Mouse (Mus musculus) heart, adult 2 months (tissue): ENCODE results near the gene Gm14391. TPM values are rescaled to one million over a fixed set of nuclear protein-coding genes. Genes with fewer than 3 reads are reported as not detected.

Experiments used
- polyA plus RNA-seq: library from polyadenylated mRNA; depleted of rRNA; stranded (reverse); fragments of >200 nt; gene quantifications from 2 replicates; pipeline ENCODE4 v1.2.3, GENCODE M21; 2012; rRNA removed
- total RNA-seq, 2 experiments: library from RNA; stranded (reverse); gene quantifications; 2 replicates each; pipeline ENCODE4 v1.2.3; 2021

Gene Gm14391
- total and polyA plus RNA-seq, 3 experiments, result 4.2 to 72.9 (median 65.8) TPM

Other genes starting within 250 kb of the Gm14391 start
- gene Gm14444, start 196.7 kb downstream of the Gm14391 start, total RNA-seq, result under 1 TPM; 0.34 to 0.64 TPM
- not detected in 2 replicates for gene Gm14444, start 196.7 kb downstream of the Gm14391 start, polyA plus RNA-seq
- gene Gm14393, start 139.1 kb downstream of the Gm14391 start, total RNA-seq, result 1 to 10 TPM in 1 of 2 experiments, under 1 TPM in 1; 0.63 to 1.5 TPM
- gene Gm14393, start 139.1 kb downstream of the Gm14391 start, polyA plus RNA-seq, result not detected in 2 replicates
- gene Gm14399, start 64.9 kb downstream of the Gm14391 start, total RNA-seq, result 10 to 100 TPM; 10.0 to 11.6 TPM
- gene Gm14399, start 64.9 kb downstream of the Gm14391 start, polyA plus RNA-seq, result 1.0 and 67.7 TPM in 2 replicates
- gene Gm14443, start 31.0 kb downstream of the Gm14391 start, total RNA-seq, result under 1 TPM; 0.26 to 0.30 TPM
- 0.15 and 0.29 TPM in 2 replicates for gene Gm14443, start 31.0 kb downstream of the Gm14391 start, polyA plus RNA-seq
- gene Gm14440, start 68.2 kb upstream of the Gm14391 start, total RNA-seq, result 1 to 10 TPM; 5.9 to 8.2 TPM
- gene Gm14440, start 68.2 kb upstream of the Gm14391 start, polyA plus RNA-seq, result not detected in 2 replicates
- gene Gm4631, start 131.3 kb upstream of the Gm14391 start, total RNA-seq, result 10 to 100 TPM; 44.7 to 50.8 TPM
- gene Gm4631, start 131.3 kb upstream of the Gm14391 start, polyA plus RNA-seq, result 1.7 and 4.3 TPM in 2 replicates
- 10 to 100 TPM; 44.4 to 56.5 TPM for gene Zfp968, start 165.5 kb upstream of the Gm14391 start, total RNA-seq
- 0.84 and 1.9 TPM in 2 replicates for gene Zfp968, start 165.5 kb upstream of the Gm14391 start, polyA plus RNA-seq
- gene Gm4724, start 228.9 kb upstream of the Gm14391 start, total RNA-seq, result 1 to 10 TPM in 1 of 2 experiments, under 1 TPM in 1; 0.98 to 3.6 TPM
- 3.6 and 6.3 TPM in 2 replicates for gene Gm4724, start 228.9 kb upstream of the Gm14391 start, polyA plus RNA-seq